Mouse (Mus musculus) limb, embryonic 12.5 days (tissue): Measurements from ENCODE around the gene Paqr6. TPM values are rescaled to one million over a fixed set of nuclear protein-coding genes. Genes with fewer than 3 reads are reported as not detected.

Experiments used
- ATAC-seq: fragments of 200-750 bp; cut with Nextera tagmentation; 2 replicates; pipeline ENCODE4 v1.8.0; 2017; ENCODE audit warnings: low read depth, moderate TSS enrichment; ENCODE audit not compliant: insufficient number of reproducible peaks, insufficient read depth, low FRiP score, low TSS enrichment
- H3K27ac ChIP-seq: fragments of 300-500 bp; sonication (generic); 2 replicates; pipeline ENCODE4 v1.5.1; 2016; ENCODE audit warnings: mild to moderate bottlenecking, moderate library complexity
- H3K27me3 ChIP-seq: fragments of 300-500 bp; sonication (generic); 2 replicates; pipeline ENCODE4 v1.6.1; 2016; ENCODE audit warnings: mild to moderate bottlenecking, moderate library complexity
- H3K36me3 ChIP-seq: fragments of 300-500 bp; sonication (generic); 2 replicates; pipeline ENCODE4 v1.6.1; 2016; ENCODE audit warnings: mild to moderate bottlenecking, moderate library complexity
- H3K4me1 ChIP-seq: fragments of 300-500 bp; sonication (generic); replicated peaks from 2 replicates; pipeline ENCODE4 v1.6.1; 2016
- H3K4me2 ChIP-seq: fragments of 300-500 bp; sonication (generic); 2 replicates; pipeline ENCODE4 v1.6.1; 2016; ENCODE audit warnings: mild to moderate bottlenecking, moderate library complexity
- H3K4me3 ChIP-seq: fragments of 300-500 bp; sonication (generic); replicated peaks from 2 replicates; pipeline ENCODE4 v1.5.1; 2016; ENCODE audit warnings: mild to moderate bottlenecking
- H3K9ac ChIP-seq: fragments of 300-500 bp; sonication (generic); replicated peaks from 2 replicates; pipeline ENCODE4 v1.6.1; 2016; ENCODE audit warnings: mild to moderate bottlenecking, moderate library complexity
- H3K9me3 ChIP-seq: fragments of 300-500 bp; sonication (generic); 2 replicates; pipeline ENCODE4 v1.6.1; 2016; ENCODE audit warnings: mild to moderate bottlenecking, moderate library complexity
- WGBS: fragments of 180-500 bp; shearing (Covaris S2); methylation state at CpG from one replicate; pipeline ENCODE4 v1.1.7; 2016; 5-methylcytosine and 5-hydroxymethylcytosine counted together
- polyA plus RNA-seq: library from polyadenylated mRNA; unstranded; fragments of >200 nt; fragmentation: Nextera tagmentation; extraction: Ambion mirVana; gene quantifications from 2 replicates; pipeline ENCODE4 v1.2.1, GENCODE M21; 2016

Paqr6 gene
- polyA plus RNA-seq, 1 experiment from 2014 or later: 2.8 TPM

- H3K4me2 ChIP-seq: no peak overlapping the region
- no peak overlapping the region for H3K27ac ChIP-seq
- H3K9ac ChIP-seq: no peak overlapping the region
- no peak for ATAC-seq
- no peak overlapping the region for H3K4me3 ChIP-seq
- WGBS: 80% methylated on average over 4 of the region's 4 CpGs
- H3K36me3 ChIP-seq: peaks cover 95% of the 10 kb centered on the region
- H3K4me1 ChIP-seq: no peaks in the 10 kb centered on the region; the same call in 1 of the 2 replicates
- H3K27me3 ChIP-seq: no peaks in the 10 kb centered on the region
- no peaks in the 10 kb centered on the region for H3K9me3 ChIP-seq
These were observed 51.3 kb downstream of the Paqr6 start for GRCm38 (mm10) chr3:88415668-88416067.

- no peaks in the 10 kb centered on the region for H3K9me3 ChIP-seq
- H3K4me3 ChIP-seq: no peak overlapping the region
- WGBS: 74% methylated on average over 6 of the region's 6 CpGs
- no peak overlapping the region for H3K27ac ChIP-seq
- H3K9ac ChIP-seq: no peak overlapping the region
- H3K27me3 ChIP-seq: no peaks in the 10 kb centered on the region
- ATAC-seq: no peak
- H3K36me3 ChIP-seq: peaks cover 85% of the 10 kb centered on the region
- H3K4me2 ChIP-seq: no peak overlapping the region
- H3K4me1 ChIP-seq: peaks cover 10% of the 10 kb centered on the region; the same call in 1 of the 2 replicates
These were observed 53.6 kb downstream of the Paqr6 start for GRCm38 (mm10) chr3:88418016-88418415.

Other genes starting within 250 kb of the Paqr6 start
- 12.1 and 14.3 TPM in 2 replicates for gene Mef2d, start 222.2 kb upstream of the Paqr6 start, polyA plus RNA-seq
- gene Rhbg, start 109.9 kb upstream of the Paqr6 start, polyA plus RNA-seq: 1.3 TPM in 2 replicates
- 0.25 TPM in 1 of 2 replicates, not detected in the other for gene Gm38392, start 77.4 kb upstream of the Paqr6 start, polyA plus RNA-seq
- gene Tsacc, start 67.6 kb upstream of the Paqr6 start, polyA plus RNA-seq: 13.5 and 14.3 TPM in 2 replicates
- 642 and 647 TPM in 2 replicates for gene Cct3, start 67.5 kb upstream of the Paqr6 start, polyA plus RNA-seq
- gene Glmp, start 39.6 kb upstream of the Paqr6 start, polyA plus RNA-seq: 143 and 164 TPM in 2 replicates
- gene Tmem79, start 28.4 kb upstream of the Paqr6 start, polyA plus RNA-seq: 2.6 and 2.9 TPM in 2 replicates
- gene Smg5, start 28.3 kb upstream of the Paqr6 start, polyA plus RNA-seq: 69.2 and 74.4 TPM in 2 replicates
- gene Bglap3, start 8.2 kb downstream of the Paqr6 start, polyA plus RNA-seq: 0.10 and 0.29 TPM in 2 replicates
- gene Bglap2, start 14.1 kb downstream of the Paqr6 start, polyA plus RNA-seq: not detected in 2 replicates
- gene Bglap, start 19.9 kb downstream of the Paqr6 start, polyA plus RNA-seq: not detected in 2 replicates
- gene Pmf1, start 45.7 kb downstream of the Paqr6 start, polyA plus RNA-seq: 149 and 151 TPM in 2 replicates
- gene Slc25a44, start 60.6 kb downstream of the Paqr6 start, polyA plus RNA-seq: 13.7 and 16.2 TPM in 2 replicates
- 8.0 and 8.3 TPM in 2 replicates for gene Sema4a, start 96.6 kb downstream of the Paqr6 start, polyA plus RNA-seq
- gene Lmna, start 145.4 kb downstream of the Paqr6 start, polyA plus RNA-seq: 51.8 and 56.4 TPM in 2 replicates
- 37.4 and 38.0 TPM in 2 replicates for gene Mex3a, start 167.8 kb downstream of the Paqr6 start, polyA plus RNA-seq
- gene Rab25, start 183.7 kb downstream of the Paqr6 start, polyA plus RNA-seq: 2.6 and 3.5 TPM in 2 replicates
- 134 and 139 TPM in 2 replicates for gene Lamtor2, start 188.5 kb downstream of the Paqr6 start, polyA plus RNA-seq
- gene Ubqln4, start 189.2 kb downstream of the Paqr6 start, polyA plus RNA-seq: 62.6 and 67.0 TPM in 2 replicates
- 184 and 190 TPM in 2 replicates for gene Ssr2, start 211.3 kb downstream of the Paqr6 start, polyA plus RNA-seq
- 122 and 123 TPM in 2 replicates for gene Arhgef2, start 241.4 kb downstream of the Paqr6 start, polyA plus RNA-seq